Mouse (Mus musculus) limb, embryonic 12.5 days (tissue): ENCODE results near the gene Spx. TPM values are rescaled to one million over a fixed set of nuclear protein-coding genes. Genes with fewer than 3 reads are reported as not detected.

ENCODE experiments used
- ATAC-seq: fragments of 200-750 bp; cut with Nextera tagmentation; 2 replicates; pipeline ENCODE4 v1.8.0; 2017; ENCODE audit warnings: low read depth, moderate TSS enrichment; ENCODE audit not compliant: insufficient number of reproducible peaks, insufficient read depth, low FRiP score, low TSS enrichment
- H3K27ac ChIP-seq: fragments of 300-500 bp; sonication (generic); 2 replicates; pipeline ENCODE4 v1.5.1; 2016; ENCODE audit warnings: mild to moderate bottlenecking, moderate library complexity
- H3K27me3 ChIP-seq: fragments of 300-500 bp; sonication (generic); 2 replicates; pipeline ENCODE4 v1.6.1; 2016; ENCODE audit warnings: mild to moderate bottlenecking, moderate library complexity
- H3K36me3 ChIP-seq: fragments of 300-500 bp; sonication (generic); 2 replicates; pipeline ENCODE4 v1.6.1; 2016; ENCODE audit warnings: mild to moderate bottlenecking, moderate library complexity
- H3K4me1 ChIP-seq: fragments of 300-500 bp; sonication (generic); replicated peaks from 2 replicates; pipeline ENCODE4 v1.6.1; 2016
- H3K4me2 ChIP-seq: fragments of 300-500 bp; sonication (generic); 2 replicates; pipeline ENCODE4 v1.6.1; 2016; ENCODE audit warnings: mild to moderate bottlenecking, moderate library complexity
- H3K4me3 ChIP-seq: fragments of 300-500 bp; sonication (generic); replicated peaks from 2 replicates; pipeline ENCODE4 v1.5.1; 2016; ENCODE audit warnings: mild to moderate bottlenecking
- H3K9ac ChIP-seq: fragments of 300-500 bp; sonication (generic); replicated peaks from 2 replicates; pipeline ENCODE4 v1.6.1; 2016; ENCODE audit warnings: mild to moderate bottlenecking, moderate library complexity
- H3K9me3 ChIP-seq: fragments of 300-500 bp; sonication (generic); 2 replicates; pipeline ENCODE4 v1.6.1; 2016; ENCODE audit warnings: mild to moderate bottlenecking, moderate library complexity
- WGBS: fragments of 180-500 bp; shearing (Covaris S2); methylation state at CpG from one replicate; pipeline ENCODE4 v1.1.7; 2016; 5-methylcytosine and 5-hydroxymethylcytosine counted together
- polyA plus RNA-seq: library from polyadenylated mRNA; unstranded; fragments of >200 nt; fragmentation: Nextera tagmentation; extraction: Ambion mirVana; gene quantifications from 2 replicates; pipeline ENCODE4 v1.2.1, GENCODE M21; 2016

Gene Spx
- polyA plus RNA-seq, 1 experiment from 2014 or later, result 1.7 TPM

DNA sequence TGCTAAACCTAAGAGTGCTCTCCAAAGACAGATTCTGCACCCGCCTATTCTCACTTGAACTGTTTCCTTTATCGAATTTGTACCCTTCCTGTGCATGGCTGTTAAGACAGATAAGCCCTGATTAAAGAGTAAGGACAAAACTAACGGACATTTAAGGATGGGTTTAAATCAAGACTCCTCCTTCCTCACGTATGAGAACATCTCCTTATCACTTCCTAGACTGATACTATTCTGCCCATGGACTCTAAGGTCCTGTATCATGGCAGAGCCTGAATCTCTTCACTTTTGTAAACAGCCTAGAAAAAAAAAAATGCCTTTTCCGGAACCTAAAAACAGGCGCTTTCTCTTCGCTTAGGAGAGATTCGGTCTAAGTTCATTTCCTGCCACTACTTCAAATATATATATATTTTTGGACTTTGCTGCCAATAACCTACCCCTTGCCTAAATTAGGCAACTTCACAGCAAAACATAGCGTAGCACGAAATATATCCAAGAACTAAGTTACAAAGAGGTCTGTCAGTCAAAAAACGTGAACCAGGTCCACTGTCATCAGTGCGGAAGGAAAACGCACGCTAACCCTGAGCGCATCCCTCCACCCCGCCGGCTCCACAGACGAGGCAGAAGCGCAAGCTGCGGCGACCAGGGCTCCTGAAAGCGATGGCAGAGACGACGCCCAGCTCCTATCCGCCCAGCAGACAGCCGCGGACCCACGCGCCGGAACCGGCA is 26.8 kb upstream of the Spx start:
- 6% methylated on average over 31 of the region's 31 CpGs for WGBS
- Histone ChIP-seq H3K4me1 (peaks cover 21% of the 10 kb centered on the region), H3K4me3 (peak overlapping the region; percentile 98), H3K9me3 (no peaks in the 10 kb centered on the region), H3K36me3 (no peaks in the 10 kb centered on the region), H3K27ac (no peak overlapping the region), H3K9ac (peak overlapping the region; percentile 48; the same call in 1 of the 2 replicates), H3K27me3 (no peaks in the 10 kb centered on the region; the same call in 1 of the 2 replicates), H3K4me2 (peak overlapping the region; percentile 68)
- peak; percentile 69 for ATAC-seq

- no peaks in the 10 kb centered on the region for H3K36me3 ChIP-seq
- peak within 1 kb of the TSS; percentile 98 for H3K4me3 ChIP-seq
- peak within 1 kb of the TSS; percentile 88 for H3K9ac ChIP-seq
- ATAC-seq, result peak; percentile 98
- H3K9me3 ChIP-seq, result no peaks in the 10 kb centered on the region
- no peak within 1 kb of the TSS for H3K27ac ChIP-seq
- no peaks in the 10 kb centered on the region for H3K27me3 ChIP-seq
- peaks cover 27% of the 10 kb centered on the region for H3K4me1 ChIP-seq
- WGBS, result under 1% methylated on average over 86 of the region's 87 CpGs
- H3K4me2 ChIP-seq, result peak within 1 kb of the TSS; percentile 68
These were observed 26.1 kb upstream of the Spx start, which contains the start of the genes Recql and Golt1b for GRCm38 (mm10) chr6:142387011-142387754. Gene Recql (minus strand): TSS chr6:142387087. Gene Golt1b (plus strand): TSS chr6:142387221.

DNA sequence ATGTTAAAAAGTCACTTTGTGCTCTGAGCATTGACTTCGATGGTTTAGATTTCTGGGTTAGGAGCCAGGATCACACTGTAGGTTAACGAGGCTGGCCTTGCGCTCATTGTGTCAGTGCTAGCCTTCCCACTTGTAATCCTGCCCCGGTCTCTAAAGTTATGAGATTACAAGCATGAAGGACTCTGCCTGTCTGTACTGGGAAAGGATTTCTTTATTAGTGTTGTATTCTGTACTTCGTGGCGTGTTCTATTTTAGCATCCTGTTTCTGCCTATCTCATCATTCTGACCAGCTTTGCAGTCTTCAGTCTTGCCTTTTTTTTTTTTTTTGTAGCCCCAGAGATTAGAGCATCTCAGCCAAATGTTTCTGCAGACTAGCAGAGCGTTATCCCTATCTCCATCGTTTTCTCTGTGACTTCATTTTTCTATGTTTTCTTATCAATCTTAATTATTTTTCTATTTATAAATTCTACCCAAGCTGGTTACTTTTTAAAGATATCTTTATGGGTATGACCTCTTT is 25.4 kb upstream of the Spx start:
- Histone ChIP-seq H3K4me1 (peaks cover 27% of the 10 kb centered on the region), H3K9ac (peak overlapping the region; percentile 88), H3K4me2 (peak overlapping the region; percentile 68), H3K27ac (no peak overlapping the region), H3K4me3 (peak overlapping the region; percentile 98), H3K9me3 (no peaks in the 10 kb centered on the region), H3K27me3 (no peaks in the 10 kb centered on the region), H3K36me3 (peaks cover under 1% of the 10 kb centered on the region; the same call in 1 of the 2 replicates)
- WGBS, result 24% methylated on average over 8 of the region's 8 CpGs
- ATAC-seq, result no peak

GRCm38 (mm10) chr6:142389101-142389500 is 24.1 kb upstream of the Spx start:
- WGBS, result 83% methylated on average over 2 of the region's 2 CpGs
- H3K27ac ChIP-seq, result no peak overlapping the region
- no peak overlapping the region for H3K9ac ChIP-seq
- H3K27me3 ChIP-seq, result no peaks in the 10 kb centered on the region
- H3K9me3 ChIP-seq, result no peaks in the 10 kb centered on the region
- ATAC-seq, result no peak
- peaks cover 13% of the 10 kb centered on the region for H3K36me3 ChIP-seq
- peak overlapping the region; percentile 68; the same call in 1 of the 2 replicates for H3K4me2 ChIP-seq
- no peak overlapping the region for H3K4me3 ChIP-seq
- H3K4me1 ChIP-seq, result peaks cover 27% of the 10 kb centered on the region

DNA sequence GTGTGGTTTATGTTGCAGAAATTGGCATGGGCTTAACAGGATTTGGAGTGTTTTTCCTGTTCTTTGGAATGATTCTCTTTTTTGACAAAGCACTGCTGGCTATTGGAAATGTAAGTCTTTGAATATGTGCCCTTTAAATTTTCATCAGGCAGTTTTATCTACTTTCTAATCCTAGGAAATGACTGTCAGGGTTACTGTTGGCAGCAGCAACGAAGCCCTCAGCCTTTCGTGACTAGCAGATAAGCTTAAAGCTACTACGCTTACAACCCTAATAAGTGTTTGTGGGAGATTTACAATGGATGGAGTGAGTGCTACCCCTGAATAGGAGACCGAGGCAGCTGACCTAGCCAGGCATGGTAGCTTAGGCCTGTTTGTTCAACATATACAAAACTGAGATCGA is 20.9 kb upstream of the Spx start:
- H3K4me1 ChIP-seq, result peaks cover 21% of the 10 kb centered on the region
- H3K9ac ChIP-seq, result no peak overlapping the region
- no peak overlapping the region for H3K4me2 ChIP-seq
- 70% methylated on average over 5 of the region's 5 CpGs for WGBS
- peaks cover 39% of the 10 kb centered on the region for H3K36me3 ChIP-seq
- H3K4me3 ChIP-seq, result no peak overlapping the region
- ATAC-seq, result no peak
- no peak overlapping the region for H3K27ac ChIP-seq
- no peaks in the 10 kb centered on the region for H3K27me3 ChIP-seq
- H3K9me3 ChIP-seq, result no peaks in the 10 kb centered on the region

GRCm38 (mm10) chr6:142394669-142395068 is 18.6 kb upstream of the Spx start:
- Histone ChIP-seq H3K4me2 (no peak overlapping the region), H3K36me3 (peaks cover 39% of the 10 kb centered on the region), H3K27me3 (no peaks in the 10 kb centered on the region), H3K4me3 (no peak overlapping the region), H3K9ac (no peak overlapping the region), H3K27ac (no peak overlapping the region), H3K4me1 (peaks cover 9% of the 10 kb centered on the region), H3K9me3 (no peaks in the 10 kb centered on the region)
- 98% methylated on average over 5 of the region's 5 CpGs for WGBS
- no peak for ATAC-seq

DNA sequence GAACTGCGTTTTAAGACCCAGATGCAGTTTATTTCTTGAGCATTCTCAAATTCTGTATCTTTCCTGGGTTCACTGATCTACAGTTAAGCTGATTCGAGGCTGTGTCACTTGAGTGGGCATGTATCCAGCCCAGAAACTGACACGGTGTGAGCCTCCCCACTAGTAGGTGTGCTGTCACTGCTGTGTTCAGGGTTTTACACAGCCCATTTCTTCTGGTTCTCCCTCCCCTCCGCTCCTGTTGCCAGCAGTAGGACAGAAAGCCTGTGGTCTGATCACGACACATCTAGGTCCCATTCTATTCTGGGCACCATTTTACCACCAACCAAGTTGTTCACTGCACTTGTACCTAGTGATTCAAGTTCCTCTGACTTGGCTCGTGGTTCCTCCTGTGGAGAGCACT is 17.5 kb upstream of the Spx start:
- H3K36me3 ChIP-seq, result peaks cover 47% of the 10 kb centered on the region
- H3K4me2 ChIP-seq, result no peak overlapping the region
- WGBS, result 93% methylated on average over 6 of the region's 6 CpGs
- H3K27me3 ChIP-seq, result no peaks in the 10 kb centered on the region
- no peaks in the 10 kb centered on the region for H3K9me3 ChIP-seq
- H3K4me3 ChIP-seq, result no peak overlapping the region
- no peak overlapping the region for H3K27ac ChIP-seq
- H3K9ac ChIP-seq, result no peak overlapping the region
- ATAC-seq, result no peak
- peaks cover 9% of the 10 kb centered on the region for H3K4me1 ChIP-seq

DNA sequence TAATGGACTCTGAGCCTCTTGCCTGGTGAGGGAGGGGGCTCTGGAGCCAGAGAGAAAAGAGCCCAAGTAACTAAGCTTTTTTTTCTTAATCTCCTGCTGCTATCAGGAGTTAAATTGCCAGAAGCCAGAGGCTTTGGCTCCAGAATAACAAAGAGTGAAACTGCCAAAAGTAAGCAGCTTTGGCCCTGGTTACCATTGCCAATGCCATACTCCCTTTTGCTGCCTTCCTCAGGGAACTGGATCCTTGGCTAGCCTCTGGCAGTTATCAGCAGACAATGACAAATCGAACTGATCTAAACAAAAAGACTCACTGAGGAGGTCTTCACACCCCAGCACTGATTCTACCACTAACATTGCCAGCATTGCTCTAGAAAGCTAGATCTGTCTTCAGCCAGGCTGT is 2.1 kb upstream of the Spx start:
- H3K36me3 ChIP-seq, result no peaks in the 10 kb centered on the region
- no peak overlapping the region for H3K4me2 ChIP-seq
- no peak overlapping the region for H3K27ac ChIP-seq
- no peak overlapping the region for H3K4me3 ChIP-seq
- no peaks in the 10 kb centered on the region for H3K9me3 ChIP-seq
- ATAC-seq, result no peak
- H3K27me3 ChIP-seq, result peaks cover 42% of the 10 kb centered on the region
- H3K4me1 ChIP-seq, result peaks cover 4% of the 10 kb centered on the region
- H3K9ac ChIP-seq, result no peak overlapping the region
- 26% methylated on average over 1 of the region's 1 CpGs for WGBS

- Histone ChIP-seq H3K27me3 (peaks cover 46% of the 10 kb centered on the region), H3K4me2 (no peak overlapping the region), H3K27ac (no peak overlapping the region), H3K36me3 (no peaks in the 10 kb centered on the region; the same call in 1 of the 2 replicates), H3K9ac (no peak overlapping the region), H3K4me3 (no peak overlapping the region), H3K4me1 (peaks cover 4% of the 10 kb centered on the region), H3K9me3 (no peaks in the 10 kb centered on the region)
- no peak for ATAC-seq
- 9% methylated on average over 12 of the region's 12 CpGs for WGBS
These were observed 604 bp downstream of the Spx start for GRCm38 (mm10) chr6:142413845-142414244.

GRCm38 (mm10) chr6:142414597-142414996 is 1.4 kb downstream of the Spx start:
- H3K27me3 ChIP-seq, result peaks cover 46% of the 10 kb centered on the region
- H3K9me3 ChIP-seq, result no peaks in the 10 kb centered on the region
- ATAC-seq, result no peak
- H3K4me3 ChIP-seq, result peak overlapping the region; percentile 36
- H3K4me2 ChIP-seq, result peak overlapping the region; percentile 61
- no peak overlapping the region for H3K27ac ChIP-seq
- no peaks in the 10 kb centered on the region; the same call in 1 of the 2 replicates for H3K36me3 ChIP-seq
- peak overlapping the region; percentile 27; the same call in 1 of the 2 replicates for H3K9ac ChIP-seq
- 1% methylated on average over 24 of the region's 24 CpGs for WGBS
- peaks cover 4% of the 10 kb centered on the region for H3K4me1 ChIP-seq

- Histone ChIP-seq H3K27ac (no peak overlapping the region), H3K4me2 (no peak overlapping the region), H3K4me1 (no peaks in the 10 kb centered on the region), H3K9ac (no peak overlapping the region), H3K36me3 (no peaks in the 10 kb centered on the region), H3K4me3 (no peak overlapping the region), H3K27me3 (no peaks in the 10 kb centered on the region), H3K9me3 (no peaks in the 10 kb centered on the region)
- ATAC-seq, result no peak
- WGBS, result 75% methylated on average over 7 of the region's 7 CpGs
These were observed 11.7 kb downstream of the Spx start for GRCm38 (mm10) chr6:142424976-142425375.
